Mouse (Mus musculus): ENCODE data around the gene Ttc39d. TPM values are rescaled to one million over a fixed set of nuclear protein-coding genes. Genes with fewer than 3 reads are reported as not detected.
A peak's percentile ranks its signal among the peaks of the same experiment; 100 is the strongest.

Ttc39d gene
- 0.20 TPM in 1 of 2 replicates, not detected in the other for polyA plus RNA-seq (2012; ENCODE audit: insufficient read depth, low replicate concordance)

DNA sequence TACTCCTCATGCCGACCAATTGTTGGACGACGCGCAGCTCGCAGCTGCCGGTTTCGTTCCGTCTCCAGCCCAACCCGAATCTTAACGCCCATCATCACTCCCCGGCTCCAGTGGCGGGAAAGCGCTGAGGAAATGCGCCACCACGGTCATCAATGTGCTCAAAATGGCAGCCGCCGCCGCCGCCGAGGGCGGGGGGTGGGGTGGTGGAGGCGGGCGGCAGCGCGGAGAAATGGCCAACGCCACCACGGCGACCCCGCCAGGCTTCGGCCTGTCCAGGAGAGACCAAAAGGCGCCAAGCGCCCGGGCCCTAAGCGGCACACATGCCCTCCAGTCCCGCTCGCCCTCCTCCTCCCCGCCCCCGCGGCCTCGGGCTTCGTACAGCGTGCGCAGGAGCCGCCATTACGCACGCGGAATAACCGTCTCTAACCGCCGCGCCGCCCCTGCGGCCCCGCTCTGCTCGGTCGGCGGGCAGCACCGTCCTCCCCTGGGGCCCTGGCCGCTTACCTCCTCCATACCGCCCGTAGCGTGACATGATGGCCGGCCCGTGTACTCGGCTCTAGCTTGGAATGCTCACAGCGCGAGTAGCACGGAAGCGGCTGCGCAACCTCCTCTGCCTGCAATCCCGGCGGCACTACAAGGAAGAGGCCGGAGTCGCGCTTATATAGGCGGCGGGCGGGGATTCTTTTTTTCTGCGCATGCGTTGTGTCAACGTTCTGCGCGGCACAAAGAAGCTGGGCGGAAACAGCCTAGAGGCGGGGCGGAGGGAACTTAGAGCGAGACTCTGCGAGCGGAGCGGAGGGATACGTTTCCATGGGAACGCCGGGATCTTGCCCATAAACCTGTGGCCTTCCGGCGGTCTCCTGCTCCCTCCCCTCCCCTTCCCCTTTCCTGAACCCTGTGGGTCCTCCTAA lies at the start of gene Ttc39d, which contains the start of gene Srsf7:
Gene Ttc39d, plus strand, starts transcription at position 790 of the 911 bp plus-strand sequence.
Gene Srsf7, minus strand, starts transcription at position 637 of the 911 bp plus-strand sequence.
- Histone ChIP-seq H3K9me3 (no peaks in the 10 kb centered on the region), H3K27me3 (replicated peaks) (no peaks in the 10 kb centered on the region), H3K4me1 (peaks cover 15% of the 10 kb centered on the region), H3K4me3 (replicated peaks) (peak within 1 kb of the TSS; percentile 99), H3K36me3 (replicated peaks; ENCODE audit: low read length) (peaks cover 34% of the 10 kb centered on the region)
- TF ChIP-seq GATA1 (IDR thresholded peaks at IDR 0.05; ENCODE audit: borderline replicate concordance, low read length) = no peak
- peak; percentile 39; the same call in 1 of the 2 replicates for TF ChIP-seq FLI1 (IDR thresholded peaks at IDR 0.05; ENCODE audit: low read length)

GRCm38 (mm10) chr17:80157489-80157888 lies 49.8 kb upstream of the Ttc39d start:
- no peak for TF ChIP-seq GATA1 (IDR thresholded peaks at IDR 0.05; ENCODE audit: borderline replicate concordance, low read length)
- no peak for TF ChIP-seq FLI1 (IDR thresholded peaks at IDR 0.05; ENCODE audit: low read length)

GRCm38 (mm10) chr17:80160454-80160853 lies 46.8 kb upstream of the Ttc39d start:
- Histone ChIP-seq H3K36me3 (replicated peaks; ENCODE audit: low read length) (no peaks in the 10 kb centered on the region), H3K27me3 (replicated peaks) (peaks cover 11% of the 10 kb centered on the region), H3K4me3 (replicated peaks) (no peak overlapping the region), H3K9me3 (no peaks in the 10 kb centered on the region), H3K4me1 (no peaks in the 10 kb centered on the region)
- TF ChIP-seq FLI1 (IDR thresholded peaks at IDR 0.05; ENCODE audit: low read length) (no peak), GATA1 (IDR thresholded peaks at IDR 0.05; ENCODE audit: borderline replicate concordance, low read length) (no peak)

More at GRCm38 (mm10) chr17:80157489-80157888, 49.8 kb upstream of the Ttc39d start:
- no peaks in the 10 kb centered on the region for H3K36me3 ChIP-seq (replicated peaks; ENCODE audit: low read length)
- peaks cover 7% of the 10 kb centered on the region for H3K27me3 ChIP-seq (replicated peaks)
- H3K9me3 ChIP-seq = no peaks in the 10 kb centered on the region
- no peak overlapping the region for H3K4me3 ChIP-seq (replicated peaks)
- H3K4me1 ChIP-seq = no peaks in the 10 kb centered on the region

GRCm38 (mm10) chr17:80163991-80164390 lies 43.3 kb upstream of the Ttc39d start:
- Histone ChIP-seq H3K36me3 (replicated peaks; ENCODE audit: low read length) (no peaks in the 10 kb centered on the region), H3K4me1 (peaks cover 7% of the 10 kb centered on the region; the same call in 1 of the 2 replicates), H3K27me3 (replicated peaks) (peaks cover 36% of the 10 kb centered on the region), H3K9me3 (no peaks in the 10 kb centered on the region), H3K4me3 (replicated peaks) (no peak overlapping the region)
- TF ChIP-seq FLI1 (IDR thresholded peaks at IDR 0.05; ENCODE audit: low read length) (no peak), GATA1 (IDR thresholded peaks at IDR 0.05; ENCODE audit: borderline replicate concordance, low read length) (no peak)

- no peaks in the 10 kb centered on the region for H3K9me3 ChIP-seq
- TF ChIP-seq FLI1 (IDR thresholded peaks at IDR 0.05; ENCODE audit: low read length) = no peak
- TF ChIP-seq GATA1 (IDR thresholded peaks at IDR 0.05; ENCODE audit: borderline replicate concordance, low read length) = no peak
- H3K4me3 ChIP-seq (replicated peaks) = no peak overlapping the region
- H3K27me3 ChIP-seq (replicated peaks) = peaks cover 36% of the 10 kb centered on the region
- H3K36me3 ChIP-seq (replicated peaks; ENCODE audit: low read length) = no peaks in the 10 kb centered on the region
- peaks cover 7% of the 10 kb centered on the region; the same call in 1 of the 2 replicates for H3K4me1 ChIP-seq
These were observed 41.5 kb upstream of the Ttc39d start for GRCm38 (mm10) chr17:80165741-80166140.

- no peaks in the 10 kb centered on the region for H3K36me3 ChIP-seq (replicated peaks; ENCODE audit: low read length)
- peaks cover 7% of the 10 kb centered on the region; the same call in 1 of the 2 replicates for H3K4me1 ChIP-seq
- no peak overlapping the region for H3K4me3 ChIP-seq (replicated peaks)
- TF ChIP-seq FLI1 (IDR thresholded peaks at IDR 0.05; ENCODE audit: low read length) (no peak), GATA1 (IDR thresholded peaks at IDR 0.05; ENCODE audit: borderline replicate concordance, low read length) (no peak)
- no peaks in the 10 kb centered on the region for H3K9me3 ChIP-seq
- peaks cover 38% of the 10 kb centered on the region for H3K27me3 ChIP-seq (replicated peaks)
These were observed 40.9 kb upstream of the Ttc39d start for GRCm38 (mm10) chr17:80166346-80166745.

- H3K27me3 ChIP-seq (replicated peaks) = peaks cover 37% of the 10 kb centered on the region
- no peaks in the 10 kb centered on the region for H3K36me3 ChIP-seq (replicated peaks; ENCODE audit: low read length)
- H3K9me3 ChIP-seq = no peaks in the 10 kb centered on the region
- H3K4me1 ChIP-seq = peaks cover 7% of the 10 kb centered on the region; the same call in 1 of the 2 replicates
- TF ChIP-seq GATA1 (IDR thresholded peaks at IDR 0.05; ENCODE audit: borderline replicate concordance, low read length) = no peak
- TF ChIP-seq FLI1 (IDR thresholded peaks at IDR 0.05; ENCODE audit: low read length) = no peak
- H3K4me3 ChIP-seq (replicated peaks) = no peak overlapping the region
These were observed 39.8 kb upstream of the Ttc39d start for GRCm38 (mm10) chr17:80167436-80167835.

- Histone ChIP-seq H3K4me3 (replicated peaks) (no peak overlapping the region), H3K9me3 (no peaks in the 10 kb centered on the region), H3K27me3 (replicated peaks) (peaks cover 37% of the 10 kb centered on the region), H3K36me3 (replicated peaks; ENCODE audit: low read length) (no peaks in the 10 kb centered on the region), H3K4me1 (peaks cover 7% of the 10 kb centered on the region; the same call in 1 of the 2 replicates)
- TF ChIP-seq FLI1 (IDR thresholded peaks at IDR 0.05; ENCODE audit: low read length) = no peak
- TF ChIP-seq GATA1 (IDR thresholded peaks at IDR 0.05; ENCODE audit: borderline replicate concordance, low read length) = no peak
These were observed 39.4 kb upstream of the Ttc39d start for GRCm38 (mm10) chr17:80167851-80168251.

DNA sequence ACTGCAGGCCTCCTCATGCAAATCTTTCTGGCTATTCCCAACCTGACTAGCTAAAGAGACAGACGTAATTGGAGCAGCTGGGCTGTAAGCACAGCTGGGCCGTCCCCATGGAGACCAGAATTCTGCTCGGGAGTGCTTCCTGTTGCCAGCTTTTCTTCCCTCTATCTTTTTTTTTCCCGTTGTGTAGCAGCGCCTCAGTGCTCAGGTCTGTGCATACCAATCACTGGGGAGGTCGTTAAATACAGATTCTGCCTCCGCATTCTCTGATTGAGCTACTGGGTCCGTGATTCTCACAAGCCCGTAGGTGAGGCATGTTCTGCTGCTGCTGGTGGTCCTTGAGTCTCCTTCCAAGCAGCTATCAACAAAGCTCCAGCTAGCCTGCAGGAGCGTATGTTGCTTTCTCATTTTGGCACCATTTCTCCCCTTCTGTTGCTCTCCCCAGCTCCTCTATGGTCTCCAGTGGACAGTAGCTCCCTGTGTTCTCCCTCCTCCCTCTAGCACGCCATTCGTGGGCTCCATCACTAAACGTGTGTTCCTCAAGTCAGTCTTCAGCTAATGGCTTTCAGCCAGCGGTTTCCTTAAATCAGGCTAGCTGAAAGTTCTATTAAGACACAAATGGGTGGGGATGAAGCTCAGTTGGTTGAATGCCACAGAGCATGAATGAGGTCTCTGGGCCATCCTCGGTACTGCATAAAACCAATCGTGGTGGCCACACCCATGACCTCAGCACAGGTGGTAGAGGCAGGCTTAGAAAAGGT lies 38.7 kb upstream of the Ttc39d start:
- Histone ChIP-seq H3K4me1 (peaks cover 11% of the 10 kb centered on the region; the same call in 1 of the 2 replicates), H3K4me3 (replicated peaks) (no peak overlapping the region), H3K9me3 (no peaks in the 10 kb centered on the region), H3K27me3 (replicated peaks) (peaks cover 37% of the 10 kb centered on the region), H3K36me3 (replicated peaks; ENCODE audit: low read length) (no peaks in the 10 kb centered on the region)
- no peak for TF ChIP-seq GATA1 (IDR thresholded peaks at IDR 0.05; ENCODE audit: borderline replicate concordance, low read length)
- TF ChIP-seq FLI1 (IDR thresholded peaks at IDR 0.05; ENCODE audit: low read length) = no peak

Data from megakaryocyte, embryonic 14.5 days (primary cell).